Mouse (Mus musculus) embryonic fibroblast, embryonic 13.5 days (primary cell): ENCODE data around the gene Stab2.

Source experiments
- CTCF ChIP-seq: IDR thresholded peaks from 2 replicates; pipeline ENCODE4 v1.5.1; 2011; ENCODE audit warnings: mild to moderate bottlenecking, control low read depth, low read length, moderate library complexity, borderline replicate concordance; ENCODE audit not compliant: insufficient read depth
- POLR2A ChIP-seq: IDR thresholded peaks from 2 replicates; pipeline ENCODE4 v1.6.1; 2011; ENCODE audit warnings: low read depth, mild to moderate bottlenecking, control low read depth, low read length, moderate library complexity

GRCm38 (mm10) chr10:87045273-87045672 lies 37.4 kb upstream of the Stab2 start:
- TF ChIP-seq CTCF (no peak), POLR2A (no peak)
